Comparison of ENCODE assay signal across 17 mouse cellular contexts in genomic region chr9:44548412-44549152, GRCm38 (mm10). TPM values are rescaled to one million over a fixed set of nuclear protein-coding genes. Genes with fewer than 3 reads are reported as not detected.
"Had no signal": no experiment of that assay in that cellular context is flagged by ENCODE, and none has a peak within 500 bp of the region (broad histone marks: within the 10 kb centered on the region; RNA-seq: fewer than 3 reads in every experiment).

No protein-coding gene starts in this region.

- ATAC-seq: liver, postnatal 0 days; midbrain, embryonic 15.5 days had no signal

- H3K27ac ChIP-seq: kidney, embryonic 15.5 days; limb, embryonic 12.5 days; liver, embryonic 13.5 days; lung, embryonic 15.5 days; midbrain, embryonic 15.5 days; neural tube, embryonic 12.5 days had no signal

- H3K4me3 ChIP-seq: kidney, embryonic 15.5 days; limb, embryonic 12.5 days; liver, embryonic 13.5 days; lung, embryonic 15.5 days; midbrain, embryonic 15.5 days; neural tube, embryonic 12.5 days had no signal

- H3K4me1 ChIP-seq: kidney, embryonic 15.5 days; limb, embryonic 12.5 days; liver, embryonic 13.5 days; midbrain, embryonic 15.5 days; neural tube, embryonic 12.5 days had no signal

- DNase-seq: kidney, adult 11 months; kidney, postnatal 14 days; liver; liver, embryonic 13.5 days; liver, postnatal 0 days; retina, postnatal 1 day; right cerebral cortex, postnatal 4 days; spleen, adult 18-20 months; thymus, adult 2 months; thymus, postnatal 25 days had no signal

RNA-seq across cellular contexts. Expression of gene Cxcr5, which starts 13.1 kb away (rescaled TPM):
- total RNA-seq: layer of hippocampus, postnatal 25 days; left cerebral cortex, postnatal 36 days had no signal
- polyA plus RNA-seq: kidney, embryonic 15.5 days; limb, embryonic 12.5 days; lung, embryonic 15.5 days; midbrain, embryonic 15.5 days; neural tube, embryonic 12.5 days had no signal
